Mouse (Mus musculus): ENCODE measurements at regions not wholly inside any gene's neighbourhood (a gene's known extent, or its start where the extent isn't known, plus 50 kb on each side); places are given as distances from the start of the nearest gene placed in this dataset.

DNA sequence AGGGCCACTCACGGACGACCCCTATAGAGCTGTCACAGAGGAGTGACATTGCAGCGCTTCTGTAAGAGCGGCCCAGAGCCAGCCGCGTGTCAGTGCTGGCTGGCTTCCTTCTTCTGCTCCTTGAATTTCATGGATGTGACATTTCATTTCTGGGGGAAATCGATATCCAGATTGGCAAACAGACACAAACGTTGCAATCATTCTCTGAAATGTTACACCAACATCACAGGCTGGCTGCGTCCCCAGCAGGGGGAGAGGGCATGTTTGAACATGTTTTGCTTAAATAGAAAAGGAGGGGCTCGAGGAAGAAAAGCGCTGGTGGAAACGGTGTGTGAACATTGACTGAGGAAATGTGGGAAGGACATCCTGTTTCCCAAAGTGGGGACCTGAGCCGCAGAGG, 417.4 kb upstream of the Kcnab2 start:
- TF ChIP-seq USF1 (IDR thresholded peaks at IDR 0.05; ENCODE audit: low read depth) (no peak), CEBPB (IDR thresholded peaks at IDR 0.05; ENCODE audit: insufficient read depth, poor library complexity, severe bottlenecking) (no peak), TCF12 (IDR thresholded peaks at IDR 0.05; ENCODE audit: insufficient read depth, poor library complexity, severe bottlenecking) (no peak), POLR2A (IDR thresholded peaks at IDR 0.05; ENCODE audit: insufficient read length, low read depth) (no peak), MAX (IDR thresholded peaks at IDR 0.05; ENCODE audit: low read depth) (no peak), E2F4 (IDR thresholded peaks at IDR 0.05; ENCODE audit: insufficient read depth) (no peak), TCF3 (IDR thresholded peaks at IDR 0.05; ENCODE audit: insufficient read length, low read depth) (no peak), SRF (IDR thresholded peaks at IDR 0.05; ENCODE audit: control insufficient read depth, insufficient read length, low read depth) (no peak)

Measured in myocyte (in vitro differentiated cells).